Mouse (Mus musculus) lung, adult 2 months (tissue): ENCODE measurements around the gene Rai14.

Experiments used
- CTCF ChIP-seq: fragments of 200-500 bp; IDR thresholded peaks from 2 replicates; pipeline ENCODE4 v1.5.1; 2011; ENCODE audit warnings: mild to moderate bottlenecking, low read length, control low read depth; ENCODE audit not compliant: insufficient read depth
- POLR2A ChIP-seq: fragments of 200-500 bp; IDR thresholded peaks from 2 replicates; pipeline ENCODE4 v1.6.1; 2011; ENCODE audit warnings: low read depth, mild to moderate bottlenecking, control low read depth, low read length, borderline replicate concordance; ENCODE audit errors: extremely low read depth

GRCm38 (mm10) chr15:10595408-10595807, 119.0 kb downstream of the Rai14 start:
- TF ChIP-seq CTCF: no peak
- TF ChIP-seq POLR2A: no peak
